Mouse (Mus musculus) kidney, adult 2 months (tissue): ENCODE data around the gene Mpv17. TPM values are rescaled to one million over a fixed set of nuclear protein-coding genes. Genes with fewer than 3 reads are reported as not detected.

Source experiments
- DNase-seq: peaks from one replicate; pipeline ENCODE4 v3.0.0; 2021
- H3K27ac ChIP-seq: fragments of 200-500 bp; 2 replicates; pipeline ENCODE4 v1.5.1; 2012; ENCODE audit warnings: low read depth, low read length, control low read depth, inconsistent platforms; ENCODE audit not compliant: insufficient read depth
- H3K27me3 ChIP-seq: fragments of 200-500 bp; replicated peaks from 2 replicates; pipeline ENCODE4 v1.6.1; 2012; ENCODE audit warnings: mild to moderate bottlenecking, moderate library complexity, low read length, inconsistent platforms; ENCODE audit not compliant: control insufficient read depth, insufficient read depth
- H3K36me3 ChIP-seq: fragments of 200-500 bp; 2 replicates; pipeline ENCODE4 v1.6.1; 2012; ENCODE audit warnings: mild to moderate bottlenecking, moderate library complexity, low read length, inconsistent platforms; ENCODE audit not compliant: control insufficient read depth, insufficient read depth
- H3K4me1 ChIP-seq: fragments of 200-500 bp; 2 replicates; pipeline ENCODE4 v1.6.1; 2011; ENCODE audit warnings: low read length; ENCODE audit not compliant: control insufficient read depth, insufficient read depth
- H3K4me3 ChIP-seq: fragments of 200-500 bp; 2 replicates; pipeline ENCODE4 v1.5.1; 2011; ENCODE audit warnings: mild to moderate bottlenecking, low read depth, low read length, control low read depth; ENCODE audit not compliant: insufficient read depth
- CTCF ChIP-seq: fragments of 200-500 bp; conservative IDR thresholded peaks from 2 replicates; pipeline ENCODE4 v1.5.1; 2011; ENCODE audit warnings: low read depth, mild to moderate bottlenecking, control low read depth, low read length, moderate library complexity, mixed read lengths; ENCODE audit not compliant: insufficient read depth, insufficient read length
- POLR2A ChIP-seq: fragments of 200-500 bp; IDR thresholded peaks from one replicate; pipeline ENCODE4 v1.6.1; 2011; ENCODE audit warnings: low read depth, low read length, control low read depth
- WGBS: fragments of 180-500 bp; shearing (Covaris S2); methylation state at CpG from one replicate; pipeline ENCODE4 v1.1.7; 2018; 5-methylcytosine and 5-hydroxymethylcytosine counted together
- polyA plus RNA-seq: library from polyadenylated mRNA; depleted of rRNA; stranded (reverse); fragments of >200 nt; gene quantifications from 2 replicates; pipeline ENCODE4 v1.2.3, GENCODE M21; 2012

Gene Mpv17
- polyA plus RNA-seq, 1 experiment: 212 TPM

DNA sequence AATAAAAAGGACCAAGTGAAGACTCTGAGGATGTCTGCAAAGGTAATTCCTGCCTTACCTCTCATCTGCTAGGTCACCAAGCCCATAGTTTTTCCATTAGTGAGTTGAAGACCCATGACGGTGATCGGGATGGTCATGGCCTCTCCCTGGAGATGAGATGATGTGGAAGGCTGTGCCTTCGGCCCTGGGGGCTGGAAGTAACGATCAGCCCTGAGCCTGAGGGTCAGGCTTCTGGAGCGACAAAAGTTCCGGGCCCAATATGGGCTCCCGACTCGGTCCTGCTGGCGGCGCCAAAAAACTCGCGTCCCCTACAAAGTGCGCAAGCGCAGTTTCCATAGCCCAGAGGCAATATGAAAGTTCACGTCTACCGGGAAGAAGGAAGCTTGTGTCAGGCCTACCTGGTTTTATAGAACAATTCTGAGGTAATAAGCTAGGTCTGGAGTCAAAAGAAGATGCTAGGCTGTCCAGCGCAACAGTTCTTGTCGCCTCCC is 46.0 kb downstream of the Mpv17 start, which contains the start of gene Slc30a3:
TSS of gene Slc30a3 (minus strand) at position 238 of the 491 bp plus-strand sequence.
- no peak for DNase-seq
- H3K4me3 ChIP-seq: no peak within 1 kb of the TSS
- TF ChIP-seq POLR2A: no peak
- TF ChIP-seq CTCF: no peak
- H3K27me3 ChIP-seq: no peaks in the 10 kb centered on the region
- H3K4me1 ChIP-seq: no peaks in the 10 kb centered on the region
- WGBS: 91% methylated on average over 18 of the region's 18 CpGs
- H3K36me3 ChIP-seq: no peaks in the 10 kb centered on the region
- H3K27ac ChIP-seq: no peak within 1 kb of the TSS

GRCm38 (mm10) chr5:31105814-31106335 is 48.2 kb downstream of the Mpv17 start, which contains the start of gene Dnajc5g:
Gene Dnajc5g (plus strand): TSS chr5:31106285.
- DNase-seq: no peak
- 77% methylated on average over 9 of the region's 9 CpGs for WGBS
- TF ChIP-seq POLR2A (no peak), CTCF (no peak)
- no peak within 1 kb of the TSS for H3K27ac ChIP-seq
- no peak within 1 kb of the TSS for H3K4me3 ChIP-seq
- H3K36me3 ChIP-seq: no peaks in the 10 kb centered on the region
- H3K27me3 ChIP-seq: no peaks in the 10 kb centered on the region
- no peaks in the 10 kb centered on the region for H3K4me1 ChIP-seq

GRCm38 (mm10) chr5:31095711-31096480 is 58.2 kb downstream of the Mpv17 start:
- H3K4me3 ChIP-seq: no peak overlapping the region
- TF ChIP-seq POLR2A (no peak), CTCF (no peak)
- no peaks in the 10 kb centered on the region for H3K36me3 ChIP-seq
- peaks cover 12% of the 10 kb centered on the region; the same call in 1 of the 2 replicates for H3K4me1 ChIP-seq
- no peak for DNase-seq
- H3K27ac ChIP-seq: no peak overlapping the region
- peaks cover 14% of the 10 kb centered on the region for H3K27me3 ChIP-seq
- WGBS: 29% methylated on average over 11 of the region's 11 CpGs

- under 1% methylated on average over 59 of the region's 59 CpGs for WGBS
- Histone ChIP-seq H3K27me3 (peaks cover 14% of the 10 kb centered on the region), H3K4me3 (peak overlapping the region; percentile 3; the same call in 1 of the 2 replicates), H3K27ac (no peak overlapping the region), H3K4me1 (peaks cover 12% of the 10 kb centered on the region; the same call in 1 of the 2 replicates), H3K36me3 (no peaks in the 10 kb centered on the region)
- DNase-seq: peak; percentile 61
- no peak for TF ChIP-seq CTCF
- no peak for TF ChIP-seq POLR2A
Measured at GRCm38 (mm10) chr5:31094799-31095691, 59.0 kb downstream of the Mpv17 start.

- H3K36me3 ChIP-seq: no peaks in the 10 kb centered on the region
- peak overlapping the region; percentile 3; the same call in 1 of the 2 replicates for H3K4me3 ChIP-seq
- H3K4me1 ChIP-seq: peaks cover 12% of the 10 kb centered on the region; the same call in 1 of the 2 replicates
- no peak overlapping the region for H3K27ac ChIP-seq
- no peak for TF ChIP-seq CTCF
- no peak for TF ChIP-seq POLR2A
- peaks cover 14% of the 10 kb centered on the region for H3K27me3 ChIP-seq
- WGBS: 3% methylated on average over 29 of the region's 29 CpGs
- no peak for DNase-seq
Measured at GRCm38 (mm10) chr5:31094100-31094798, 59.8 kb downstream of the Mpv17 start.
